In the genomic region with DNA sequence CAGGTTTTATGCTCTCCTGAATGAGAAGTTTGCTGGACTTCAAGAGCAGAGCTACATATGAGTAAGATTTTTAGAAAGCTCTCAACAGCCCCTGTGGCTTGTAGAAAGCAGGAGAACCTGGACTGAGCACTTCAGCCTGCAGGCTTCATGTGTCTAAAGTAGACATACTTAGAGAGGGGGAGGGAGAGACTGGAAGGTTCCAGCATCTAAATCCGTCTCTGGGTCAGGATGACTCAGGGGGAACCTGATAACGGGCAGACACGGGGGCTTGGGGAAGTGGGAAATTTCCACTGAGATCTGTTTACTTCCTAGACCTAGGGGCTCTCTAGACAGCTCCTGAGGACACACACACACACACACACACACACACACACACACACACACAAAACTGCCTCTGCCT, we compare ENCODE assay signal across 9 mouse cellular contexts. TPM values are rescaled to one million over a fixed set of nuclear protein-coding genes. Genes with fewer than 3 reads are reported as not detected.
A peak's percentile ranks its signal among the peaks of the same experiment; 100 is the strongest.
DNase-seq lines count a peak whose midpoint lies in the region; ATAC-seq and TF ChIP-seq lines count a peak whose summit lies in the region.
"Had no signal": no experiment of that assay in that cellular context is flagged by ENCODE, and none has a peak within 500 bp of the region (broad histone marks: within the 10 kb centered on the region; RNA-seq: fewer than 3 reads in every experiment).

No protein-coding gene starts in this region.

- no peak for DNase-seq in layer of hippocampus, adult 2 months (ENCODE audit: low spot score in 2 of 2)
- no peak for DNase-seq in layer of hippocampus, postnatal 36 days
- DNase-seq in brain, adult 2 months (ENCODE audit: low read depth, low spot score) = peak; percentile 49
- DNase-seq in forebrain, postnatal 0 days = no peak
- no peak for DNase-seq in spleen, adult 18-20 months
- no peak for DNase-seq in right cerebral cortex, postnatal 25 days
- DNase-seq: liver, embryonic 13.5 days had no signal

- H3K36me3 ChIP-seq in forebrain, postnatal 0 days (ENCODE audit: insufficient read depth) = no peaks in the 10 kb centered on the region
- peaks cover 4% of the 10 kb centered on the region; the same call in 1 of the 2 replicates for H3K36me3 ChIP-seq in limb, embryonic 13.5 days
- H3K36me3 ChIP-seq: intestine, embryonic 15.5 days; liver, embryonic 13.5 days had no signal

- no peak for TF ChIP-seq CTCF in layer of hippocampus, adult 2 months (conservative IDR thresholded peaks at IDR 0.05)
- TF ChIP-seq CTCF in forebrain, postnatal 0 days (IDR thresholded peaks at IDR 0.05; ENCODE audit: low read depth) = no peak

- no peak overlapping the region for H3K4me3 ChIP-seq in layer of hippocampus, adult 2 months
- H3K4me3 ChIP-seq in forebrain, postnatal 0 days (ENCODE audit: low read depth, low read length) = no peak overlapping the region
- H3K4me3 ChIP-seq in limb, embryonic 13.5 days = no peak overlapping the region
- H3K4me3 ChIP-seq: liver, embryonic 13.5 days had no signal

- H3K4me1 ChIP-seq in forebrain, postnatal 0 days (ENCODE audit: insufficient read depth) = peaks cover 5% of the 10 kb centered on the region
- peaks cover 33% of the 10 kb centered on the region for H3K4me1 ChIP-seq in limb, embryonic 13.5 days

- H3K9me3 ChIP-seq in forebrain, postnatal 0 days (ENCODE audit: low read length) = no peaks in the 10 kb centered on the region
- no peaks in the 10 kb centered on the region for H3K9me3 ChIP-seq in limb, embryonic 13.5 days
- H3K9me3 ChIP-seq: intestine, embryonic 15.5 days; liver, embryonic 13.5 days had no signal

- H3K9ac ChIP-seq in forebrain, postnatal 0 days = no peak overlapping the region
- H3K9ac ChIP-seq in limb, embryonic 13.5 days = no peak overlapping the region
- H3K9ac ChIP-seq: intestine, embryonic 15.5 days; liver, embryonic 13.5 days had no signal

- 17% methylated on average over 3 of the region's 3 CpGs for WGBS in forebrain, postnatal 0 days
- WGBS in limb, embryonic 13.5 days = 21% methylated on average over 3 of the region's 3 CpGs

- no peak for ATAC-seq in forebrain, postnatal 0 days
- ATAC-seq in limb, embryonic 13.5 days (ENCODE audit: low FRiP score, low read depth) = no peak

- H3K27me3 ChIP-seq in forebrain, postnatal 0 days (ENCODE audit: insufficient read depth, low read length) = no peaks in the 10 kb centered on the region
- peaks cover 5% of the 10 kb centered on the region; the same call in 1 of the 2 replicates for H3K27me3 ChIP-seq in limb, embryonic 13.5 days

- no peak overlapping the region for H3K4me2 ChIP-seq in forebrain, postnatal 0 days (ENCODE audit: low read depth)
- H3K4me2 ChIP-seq in limb, embryonic 13.5 days (replicated peaks) = peak overlapping the region; percentile 97

- peak overlapping the region; percentile 92 for H3K27ac ChIP-seq in layer of hippocampus, adult 2 months
- peak overlapping the region; percentile 80 for H3K27ac ChIP-seq in forebrain, postnatal 0 days (ENCODE audit: low read depth, low read length)
- H3K27ac ChIP-seq in limb, embryonic 13.5 days = peak overlapping the region; percentile 91
- H3K27ac ChIP-seq: intestine, embryonic 15.5 days; liver, embryonic 13.5 days had no signal

RNA-seq across cellular contexts. Expression of a gene that starts 1.1 kb away (rescaled TPM):
- total RNA-seq in layer of hippocampus, adult 2 months (2021) = 100 to 1,000 TPM; 894 to 934 TPM
- 100 to 1,000 TPM; 824 to 861 TPM for total RNA-seq in layer of hippocampus, postnatal 36 days (2021)
- total RNA-seq in forebrain, postnatal 0 days (2014; rRNA removed) = 284 and 326 TPM in 2 replicates
- 210 and 297 TPM in 2 replicates for polyA plus RNA-seq in forebrain, postnatal 0 days (2015; fragmentation: Nextera tagmentation; extraction: Ambion mirVana)
- polyA plus RNA-seq in limb, embryonic 13.5 days (2015; fragmentation: Nextera tagmentation; extraction: Ambion mirVana) = 53.1 and 61.8 TPM in 2 replicates

RNA-seq across cellular contexts. Expression of a gene that starts 3.2 kb away (rescaled TPM):
- not detected for total RNA-seq in layer of hippocampus, adult 2 months (2021)
- total RNA-seq in layer of hippocampus, postnatal 36 days (2021) = not detected
- not detected in 2 replicates for total RNA-seq in forebrain, postnatal 0 days (2014; rRNA removed)
- not detected in 2 replicates for polyA plus RNA-seq in forebrain, postnatal 0 days (2015; fragmentation: Nextera tagmentation; extraction: Ambion mirVana)
- polyA plus RNA-seq in limb, embryonic 13.5 days (2015; fragmentation: Nextera tagmentation; extraction: Ambion mirVana) = not detected in 2 replicates
- polyA plus RNA-seq: intestine, embryonic 15.5 days; liver, embryonic 13.5 days had no signal

RNA-seq across cellular contexts. Expression of a gene that starts 7.5 kb away (rescaled TPM):
- total RNA-seq in layer of hippocampus, adult 2 months (2021) = not detected
- total RNA-seq in layer of hippocampus, postnatal 36 days (2021) = not detected
- total RNA-seq in forebrain, postnatal 0 days (2014; rRNA removed) = not detected in 2 replicates
- not detected in 2 replicates for polyA plus RNA-seq in forebrain, postnatal 0 days (2015; fragmentation: Nextera tagmentation; extraction: Ambion mirVana)
- not detected in 2 replicates for polyA plus RNA-seq in limb, embryonic 13.5 days (2015; fragmentation: Nextera tagmentation; extraction: Ambion mirVana)
- polyA plus RNA-seq: intestine, embryonic 15.5 days; liver, embryonic 13.5 days had no signal

RNA-seq across cellular contexts. Expression of a gene that starts 22.3 kb away (rescaled TPM):
- total RNA-seq in layer of hippocampus, adult 2 months (2021) = 10 to 100 TPM in 1 of 2 experiments, 1 to 10 TPM in 1; 8.2 to 10.1 TPM
- 10 to 100 TPM in 1 of 2 experiments, 1 to 10 TPM in 1; 8.1 to 11.0 TPM for total RNA-seq in layer of hippocampus, postnatal 36 days (2021)
- 2.5 and 3.1 TPM in 2 replicates for total RNA-seq in forebrain, postnatal 0 days (2014; rRNA removed)
- 0.29 and 0.39 TPM in 2 replicates for polyA plus RNA-seq in forebrain, postnatal 0 days (2015; fragmentation: Nextera tagmentation; extraction: Ambion mirVana)
- polyA plus RNA-seq in limb, embryonic 13.5 days (2015; fragmentation: Nextera tagmentation; extraction: Ambion mirVana) = 1.4 and 1.6 TPM in 2 replicates

RNA-seq across cellular contexts. Expression of a gene that starts 30.4 kb away (rescaled TPM):
- 10 to 100 TPM; 31.6 to 40.5 TPM for total RNA-seq in layer of hippocampus, adult 2 months (2021)
- 10 to 100 TPM; 40.8 to 50.5 TPM for total RNA-seq in layer of hippocampus, postnatal 36 days (2021)
- 47.4 and 49.5 TPM in 2 replicates for total RNA-seq in forebrain, postnatal 0 days (2014; rRNA removed)
- 47.5 and 54.5 TPM in 2 replicates for polyA plus RNA-seq in forebrain, postnatal 0 days (2015; fragmentation: Nextera tagmentation; extraction: Ambion mirVana)
- polyA plus RNA-seq in limb, embryonic 13.5 days (2015; fragmentation: Nextera tagmentation; extraction: Ambion mirVana) = 52.1 and 62.2 TPM in 2 replicates
